Mouse (Mus musculus) embryonic stem cell, embryonic (primary cell): ENCODE results near the gene Vmn2r41.
"Not testable (repeated sequence)": the region's sequence is repeated elsewhere in the genome, so short reads cannot be mapped to it uniquely, and the experiment has no call there.

ENCODE experiments used
- CTCF ChIA-PET, 4 experiments: fragments of 300-600 bp in 2 of 4; fragments of 350-600 bp in 2 of 4; sonication (Branson Sonifier 250); formaldehyde crosslinking; loops; one replicate each; lab custom pipeline; 2022; ENCODE audit warnings: inconsistent platforms in 2 of 4; lab: Charles Lee
- POLR2A ChIA-PET, 4 experiments: fragments of 300-600 bp in 2 of 4; fragments of 350-600 bp in 2 of 4; sonication (Branson Sonifier 250); formaldehyde crosslinking; loops; one replicate each; lab custom pipeline; 2022; ENCODE audit warnings: antibody characterized with exemption in 4 of 4, inconsistent platforms in 1 of 4; lab: Charles Lee

The Vmn2r41 gene

DNA sequence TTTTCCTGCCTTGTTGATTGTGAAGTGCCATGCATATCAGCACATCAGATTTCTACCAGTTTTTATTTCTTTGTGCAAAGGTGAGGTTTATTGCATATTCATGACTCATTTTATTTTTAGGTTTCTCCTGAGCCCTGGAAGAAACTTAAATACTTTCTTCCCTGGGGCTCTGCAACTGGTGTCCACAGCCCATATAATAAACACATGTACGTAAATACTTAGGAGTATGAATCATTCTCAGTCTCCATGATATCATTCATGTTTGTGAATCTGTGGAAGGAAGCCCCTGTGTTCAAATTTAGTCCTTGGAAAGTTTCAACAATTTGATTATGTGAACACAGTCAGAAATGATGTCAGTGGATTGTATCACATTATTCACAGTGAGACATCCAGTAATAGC lies at the start of gene Vmn2r41:
Gene Vmn2r41, minus strand, starts transcription at position 101 of the 400 bp plus-strand sequence.
- CTCF ChIA-PET, POLR2A ChIA-PET: not testable (repeated sequence)

DNA sequence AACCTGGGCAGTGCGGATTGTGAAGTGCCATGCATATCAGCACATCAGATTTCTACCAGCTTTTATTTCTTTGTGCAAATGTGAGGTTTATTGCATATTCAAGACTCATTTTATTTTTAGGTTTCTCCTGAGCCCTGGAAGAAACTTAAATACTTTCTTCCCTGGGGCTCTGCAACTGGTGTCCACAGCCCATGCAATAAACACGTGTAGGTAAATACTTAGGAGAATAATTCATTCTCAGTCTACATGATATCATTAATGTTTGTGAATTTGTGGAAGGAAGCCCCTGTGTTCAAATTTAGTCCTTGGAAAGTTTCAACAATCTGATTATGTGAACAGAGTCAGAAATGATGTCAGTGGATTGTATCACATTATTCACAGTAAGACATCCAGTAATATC lies 38.8 kb upstream of the Vmn2r41 start, which contains the start of gene Vmn2r42:
Gene Vmn2r42, minus strand, starts transcription at position 101 of the 400 bp plus-strand sequence.
- CTCF ChIA-PET, POLR2A ChIA-PET: not testable (repeated sequence)

DNA sequence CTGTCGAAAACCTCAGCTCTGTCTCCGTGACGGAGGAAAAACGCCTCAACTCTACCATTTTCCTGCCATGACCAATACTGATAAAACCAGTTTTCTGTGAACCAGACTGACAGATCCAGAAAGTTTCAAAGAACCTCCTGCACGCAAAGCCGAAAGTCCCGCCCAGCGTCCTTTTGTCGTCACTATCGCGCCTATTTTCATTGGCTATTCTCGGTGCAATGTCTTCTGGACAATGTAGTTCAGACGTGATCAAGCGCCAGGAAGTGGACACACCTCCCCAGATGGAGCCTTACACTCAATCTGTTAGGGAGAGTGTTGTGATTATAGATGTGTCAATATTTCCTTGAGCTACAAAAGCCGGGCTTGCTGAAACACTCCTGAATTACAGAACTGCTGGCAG lies 68.6 kb downstream of the Vmn2r41 start:
- CTCF ChIA-PET, POLR2A ChIA-PET: not testable (repeated sequence)
